Mouse (Mus musculus): ENCODE data around the gene Mettl9. TPM values are rescaled to one million over a fixed set of nuclear protein-coding genes. Genes with fewer than 3 reads are reported as not detected.

The Mettl9 gene
- polyA plus RNA-seq, 1 experiment, result not detected

DNA sequence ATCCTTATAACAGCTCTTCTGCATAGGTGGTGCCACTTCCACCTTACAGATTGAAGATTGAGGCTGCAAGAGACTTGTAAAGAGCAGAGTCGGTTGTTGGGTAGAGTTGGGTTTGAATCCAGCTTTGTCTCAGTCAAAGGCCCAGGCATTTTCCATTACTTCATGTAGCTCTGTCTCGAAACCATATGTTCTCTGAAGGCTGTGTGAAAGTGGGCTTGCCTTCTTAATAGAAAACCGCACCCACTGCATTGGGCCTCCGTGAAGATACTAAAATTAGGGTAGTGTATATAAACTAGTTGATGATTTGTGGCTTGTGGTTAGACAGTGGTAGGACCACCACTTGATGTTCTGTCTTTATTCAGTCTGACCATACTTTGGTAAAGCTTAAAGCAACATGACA lies 6.3 kb downstream of the Mettl9 start:
- H3K27ac ChIP-seq (ENCODE audit: insufficient read depth, low read depth, low read length), result no peak overlapping the region
- H3K4me1 ChIP-seq (ENCODE audit: control insufficient read depth, insufficient read depth, low read length), result 0 out of 2 replicates have a peak, but pooled peaks cover 2% of the 10 kb centered on the region
- TF ChIP-seq CTCF (IDR thresholded peaks at IDR 0.05; ENCODE audit: insufficient read depth, low read depth, low read length) (no peak), POLR2A (IDR thresholded peaks at IDR 0.05; ENCODE audit: insufficient read depth, low read depth, low read length) (no peak)
- 82% methylated on average over 4 of the region's 4 CpGs for WGBS
- H3K4me3 ChIP-seq (ENCODE audit: insufficient read depth, low read depth, low read length), result no peak overlapping the region

DNA sequence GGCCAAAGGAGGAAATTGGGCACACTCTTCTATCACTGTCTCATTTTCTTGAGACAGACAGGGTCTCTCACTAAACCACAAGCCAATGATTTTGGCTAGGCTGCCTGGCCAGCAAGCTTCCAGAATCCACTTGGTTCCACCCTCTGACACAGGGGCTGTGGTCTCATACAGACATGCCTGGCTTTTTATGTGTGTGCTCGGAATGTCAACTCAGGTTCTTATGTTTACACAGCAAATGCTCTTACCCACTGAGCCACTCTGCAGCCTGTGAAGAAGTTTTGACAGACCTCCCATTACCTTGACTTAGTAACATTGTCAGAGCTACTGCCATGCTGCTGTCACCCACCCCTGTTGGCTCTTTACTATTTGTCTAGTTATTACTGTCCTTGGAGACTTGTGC lies 7.7 kb downstream of the Mettl9 start:
- Histone ChIP-seq H3K4me1 (ENCODE audit: control insufficient read depth, insufficient read depth, low read length) (0 out of 2 replicates have a peak, but pooled peaks cover 2% of the 10 kb centered on the region), H3K27ac (ENCODE audit: insufficient read depth, low read depth, low read length) (no peak overlapping the region), H3K4me3 (ENCODE audit: insufficient read depth, low read depth, low read length) (no peak overlapping the region)
- TF ChIP-seq CTCF (IDR thresholded peaks at IDR 0.05; ENCODE audit: insufficient read depth, low read depth, low read length) (no peak), POLR2A (IDR thresholded peaks at IDR 0.05; ENCODE audit: insufficient read depth, low read depth, low read length) (no peak)
- 84% methylated on average over 1 of the region's 1 CpGs for WGBS

DNA sequence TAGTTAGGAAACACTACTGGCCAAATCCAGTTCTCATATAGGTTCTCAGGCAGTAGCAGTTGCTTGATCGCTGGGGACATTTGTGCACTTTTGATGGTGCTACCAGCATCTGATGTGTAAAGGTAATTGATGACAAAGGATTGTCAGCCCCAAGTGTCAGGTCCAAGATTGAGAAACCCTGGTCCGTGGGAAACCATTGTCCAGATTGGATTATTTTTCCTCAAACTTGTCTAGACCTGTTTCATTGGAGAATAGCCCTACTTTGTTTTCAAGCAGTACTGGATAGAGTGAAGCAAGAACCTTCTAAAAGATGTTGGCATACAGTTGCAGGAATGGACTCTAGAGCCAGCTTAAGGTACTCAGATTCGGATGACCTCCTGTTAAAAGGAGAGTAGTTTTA lies 8.8 kb downstream of the Mettl9 start:
- no peak overlapping the region for H3K27ac ChIP-seq (ENCODE audit: insufficient read depth, low read depth, low read length)
- WGBS, result 91% methylated on average over 3 of the region's 3 CpGs
- no peak overlapping the region for H3K4me3 ChIP-seq (ENCODE audit: insufficient read depth, low read depth, low read length)
- H3K4me1 ChIP-seq (ENCODE audit: control insufficient read depth, insufficient read depth, low read length), result 0 out of 2 replicates have a peak, but pooled peaks cover 2% of the 10 kb centered on the region
- no peak for TF ChIP-seq CTCF (IDR thresholded peaks at IDR 0.05; ENCODE audit: insufficient read depth, low read depth, low read length)
- TF ChIP-seq POLR2A (IDR thresholded peaks at IDR 0.05; ENCODE audit: insufficient read depth, low read depth, low read length), result no peak

DNA sequence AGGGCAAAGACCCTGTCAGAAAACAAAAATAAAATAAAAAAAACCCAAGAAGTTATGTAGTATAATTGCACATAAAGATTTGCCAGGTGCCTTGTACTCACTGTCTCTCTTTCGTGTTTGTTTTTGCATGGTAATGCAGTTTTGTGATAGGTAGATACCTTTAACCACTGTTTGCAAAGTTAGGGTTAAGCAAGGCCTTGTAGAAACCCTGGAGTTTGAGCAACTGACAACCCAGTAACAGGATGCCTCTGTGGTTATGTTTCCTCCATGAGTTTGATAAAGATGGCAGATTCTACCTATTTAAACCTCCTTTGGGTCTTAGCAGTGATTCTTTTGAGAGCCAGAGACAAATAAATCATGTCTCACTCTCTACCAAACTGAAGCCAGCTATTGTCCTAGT lies 9.3 kb downstream of the Mettl9 start:
- Histone ChIP-seq H3K4me3 (ENCODE audit: insufficient read depth, low read depth, low read length) (no peak overlapping the region), H3K27ac (ENCODE audit: insufficient read depth, low read depth, low read length) (no peak overlapping the region), H3K4me1 (ENCODE audit: control insufficient read depth, insufficient read depth, low read length) (peaks cover 3% of the 10 kb centered on the region; the same call in 1 of the 2 replicates)
- TF ChIP-seq POLR2A (IDR thresholded peaks at IDR 0.05; ENCODE audit: insufficient read depth, low read depth, low read length) (no peak), CTCF (IDR thresholded peaks at IDR 0.05; ENCODE audit: insufficient read depth, low read depth, low read length) (no peak)
- WGBS, result 93% methylated on average over 1 of the region's 1 CpGs

DNA sequence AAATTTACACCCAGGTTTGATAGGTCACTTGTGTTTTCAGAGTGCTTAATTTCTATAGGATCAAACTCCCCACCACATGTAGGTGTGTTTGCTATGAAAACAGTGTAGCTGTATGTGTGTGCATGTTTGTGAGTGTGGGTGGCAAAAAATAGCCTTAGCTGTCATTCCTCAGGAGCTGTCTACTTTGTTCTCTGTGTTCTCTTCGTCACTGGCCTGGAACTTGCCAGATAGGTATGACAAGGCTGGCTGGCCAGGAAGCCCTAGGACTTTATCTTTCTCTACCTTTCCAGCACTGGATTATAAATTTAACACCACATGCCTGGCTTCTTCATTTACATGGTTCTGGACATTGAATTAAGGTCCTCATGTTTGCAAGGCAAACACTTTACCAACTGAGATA lies 10.0 kb downstream of the Mettl9 start:
- H3K27ac ChIP-seq (ENCODE audit: insufficient read depth, low read depth, low read length), result no peak overlapping the region
- WGBS, result 79% methylated on average over 1 of the region's 1 CpGs
- H3K4me1 ChIP-seq (ENCODE audit: control insufficient read depth, insufficient read depth, low read length), result peaks cover 4% of the 10 kb centered on the region; the same call in 1 of the 2 replicates
- no peak for TF ChIP-seq POLR2A (IDR thresholded peaks at IDR 0.05; ENCODE audit: insufficient read depth, low read depth, low read length)
- no peak for TF ChIP-seq CTCF (IDR thresholded peaks at IDR 0.05; ENCODE audit: insufficient read depth, low read depth, low read length)
- H3K4me3 ChIP-seq (ENCODE audit: insufficient read depth, low read depth, low read length), result no peak overlapping the region

DNA sequence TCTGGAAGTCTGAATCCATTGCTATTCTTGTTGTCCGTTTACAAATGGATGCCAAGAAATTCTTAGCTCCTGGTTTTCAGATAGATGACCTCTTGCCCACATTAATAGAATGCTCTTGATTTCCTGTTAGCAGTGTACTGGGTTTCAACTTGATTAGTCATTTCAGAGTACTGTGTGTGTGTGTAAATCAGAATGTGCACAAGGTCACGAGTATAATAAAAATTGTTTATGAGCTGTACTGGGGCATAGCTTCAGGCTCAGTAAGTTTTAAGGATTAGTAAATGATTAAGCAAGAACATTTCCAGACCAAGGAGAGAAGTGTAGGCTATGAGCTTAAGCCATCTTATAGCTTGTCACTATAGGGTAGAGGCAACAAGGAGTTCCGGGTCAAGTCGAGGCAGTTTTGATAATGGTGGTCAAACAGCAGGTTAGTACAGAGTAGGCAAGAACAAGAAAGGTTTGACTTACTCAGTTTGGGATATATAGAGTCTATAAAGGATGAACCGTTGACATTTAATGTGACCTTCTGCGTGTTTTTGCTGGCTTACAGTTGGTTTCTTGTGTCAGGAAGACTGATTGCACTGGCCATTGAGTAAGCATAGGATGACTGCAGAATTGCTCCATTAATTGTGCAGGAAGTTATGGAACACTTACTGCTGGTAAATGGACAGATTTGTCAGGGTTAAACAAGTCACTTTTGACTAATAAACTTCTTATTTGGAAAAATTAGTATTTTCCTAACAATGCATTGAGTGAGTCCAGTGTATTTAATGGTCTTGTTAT lies 11.6 kb downstream of the Mettl9 start:
- TF ChIP-seq POLR2A (IDR thresholded peaks at IDR 0.05; ENCODE audit: insufficient read depth, low read depth, low read length) (no peak), CTCF (IDR thresholded peaks at IDR 0.05; ENCODE audit: insufficient read depth, low read depth, low read length) (no peak)
- H3K4me3 ChIP-seq (ENCODE audit: insufficient read depth, low read depth, low read length), result no peak overlapping the region
- H3K27ac ChIP-seq (ENCODE audit: insufficient read depth, low read depth, low read length), result no peak overlapping the region
- H3K4me1 ChIP-seq (ENCODE audit: control insufficient read depth, insufficient read depth, low read length), result peaks cover 2% of the 10 kb centered on the region; the same call in 1 of the 2 replicates
- 94% methylated on average over 6 of the region's 6 CpGs for WGBS

DNA sequence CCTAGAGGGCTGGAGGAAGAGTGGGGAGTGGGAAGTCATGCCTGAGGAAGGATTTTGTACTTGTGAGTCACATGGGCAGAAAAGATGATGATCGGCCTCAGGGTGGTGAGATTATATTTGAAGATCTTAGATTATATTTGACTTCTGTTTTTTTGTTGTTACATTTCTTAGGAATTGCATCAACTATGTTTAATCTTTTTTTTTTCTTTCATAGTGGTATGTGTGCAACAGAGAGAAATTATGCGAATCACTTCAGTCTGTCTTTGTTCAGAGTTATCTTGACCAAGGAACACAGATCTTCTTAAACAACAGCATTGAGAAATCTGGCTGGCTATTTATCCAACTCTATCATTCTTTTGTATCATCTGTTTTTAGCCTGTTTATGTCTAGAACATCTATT lies 13.4 kb downstream of the Mettl9 start:
- Histone ChIP-seq H3K4me3 (ENCODE audit: insufficient read depth, low read depth, low read length) (no peak overlapping the region), H3K27ac (ENCODE audit: insufficient read depth, low read depth, low read length) (no peak overlapping the region), H3K4me1 (ENCODE audit: control insufficient read depth, insufficient read depth, low read length) (peaks cover 2% of the 10 kb centered on the region; the same call in 1 of the 2 replicates)
- TF ChIP-seq POLR2A (IDR thresholded peaks at IDR 0.05; ENCODE audit: insufficient read depth, low read depth, low read length) (no peak), CTCF (IDR thresholded peaks at IDR 0.05; ENCODE audit: insufficient read depth, low read depth, low read length) (no peak)
- WGBS, result 93% methylated on average over 2 of the region's 2 CpGs

DNA sequence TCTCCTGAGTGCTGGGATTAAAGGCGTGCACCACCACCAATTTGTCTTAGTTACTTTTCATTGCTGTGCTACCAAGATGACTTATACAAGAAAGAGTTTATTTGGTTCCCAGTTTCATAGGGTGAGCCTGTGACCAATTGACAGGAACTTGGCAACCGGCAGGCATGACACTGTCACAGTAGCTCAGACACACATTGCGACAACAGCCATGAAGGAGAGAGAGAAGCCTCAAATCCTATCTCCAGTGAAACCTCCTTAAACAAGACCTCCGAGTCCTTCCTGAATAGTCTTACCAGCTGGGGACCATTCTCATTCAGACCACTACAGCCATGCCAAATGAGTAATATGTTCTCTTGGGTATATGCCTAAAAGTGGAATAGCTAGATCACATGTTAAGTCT lies 18.8 kb downstream of the Mettl9 start:
- H3K4me1 ChIP-seq (ENCODE audit: control insufficient read depth, insufficient read depth, low read length), result peaks cover 2% of the 10 kb centered on the region; the same call in 1 of the 2 replicates
- 83% methylated on average over 4 of the region's 4 CpGs for WGBS
- no peak for TF ChIP-seq CTCF (IDR thresholded peaks at IDR 0.05; ENCODE audit: insufficient read depth, low read depth, low read length)
- no peak for TF ChIP-seq POLR2A (IDR thresholded peaks at IDR 0.05; ENCODE audit: insufficient read depth, low read depth, low read length)
- H3K4me3 ChIP-seq (ENCODE audit: insufficient read depth, low read depth, low read length), result no peak overlapping the region
- no peak overlapping the region for H3K27ac ChIP-seq (ENCODE audit: insufficient read depth, low read depth, low read length)

DNA sequence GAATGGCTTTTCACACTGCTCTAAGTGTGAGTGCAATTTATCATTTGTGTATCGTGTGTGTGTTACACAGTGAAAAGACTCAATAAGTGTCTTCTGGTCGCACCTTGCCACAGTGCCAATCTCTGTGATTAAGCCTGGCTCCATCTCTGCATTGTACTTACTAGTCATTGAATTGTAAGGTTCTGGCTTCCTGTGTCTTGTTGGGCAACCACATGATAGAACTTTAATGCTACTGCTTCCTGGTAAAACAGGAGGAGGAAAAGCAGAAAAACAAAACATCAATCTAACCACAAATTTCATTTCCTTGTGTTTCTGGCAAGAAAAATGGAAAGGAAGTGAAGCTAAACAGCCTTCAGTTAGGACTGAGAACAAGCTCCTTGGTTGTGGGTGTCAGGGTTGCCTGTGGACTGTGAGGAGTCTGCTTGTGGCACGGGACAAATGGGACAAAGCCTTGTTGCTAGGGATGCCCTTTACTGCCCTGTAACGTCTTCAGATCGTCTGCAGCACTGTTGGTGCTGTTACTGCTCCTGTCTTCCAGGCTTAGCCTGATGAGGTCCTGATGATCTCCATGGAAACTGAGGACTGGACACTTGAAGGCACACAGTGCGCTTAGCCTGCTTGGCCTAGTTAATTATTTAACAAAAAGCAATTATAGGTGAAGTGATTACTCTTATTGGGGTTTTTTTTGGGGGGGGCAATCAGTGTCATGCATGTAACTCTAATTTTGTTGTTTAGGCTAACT lies 25.4 kb downstream of the Mettl9 start:
- TF ChIP-seq CTCF (IDR thresholded peaks at IDR 0.05; ENCODE audit: insufficient read depth, low read depth, low read length), result no peak
- no peak for TF ChIP-seq POLR2A (IDR thresholded peaks at IDR 0.05; ENCODE audit: insufficient read depth, low read depth, low read length)
- Histone ChIP-seq H3K4me1 (ENCODE audit: control insufficient read depth, insufficient read depth, low read length) (peaks cover 4% of the 10 kb centered on the region; the same call in 1 of the 2 replicates), H3K27ac (ENCODE audit: insufficient read depth, low read depth, low read length) (no peak overlapping the region), H3K4me3 (ENCODE audit: insufficient read depth, low read depth, low read length) (no peak overlapping the region)
- 55% methylated on average over 6 of the region's 6 CpGs for WGBS
